Mouse (Mus musculus): ENCODE data around the gene Pola2. TPM values are rescaled to one million over a fixed set of nuclear protein-coding genes. Genes with fewer than 3 reads are reported as not detected.

The Pola2 gene
- polyA plus RNA-seq, 1 experiment = 40.8 TPM

- H3K27me3 ChIP-seq (ENCODE audit: control insufficient read depth, insufficient read depth, low read length) = no peaks in the 10 kb centered on the region
- no peak for TF ChIP-seq CTCF (IDR thresholded peaks at IDR 0.05; ENCODE audit: extremely low read depth, insufficient read length, insufficient replicate concordance, low read depth, low read length)
- no peak for TF ChIP-seq POLR2A (IDR thresholded peaks at IDR 0.05; ENCODE audit: low read depth, low read length)
- 94% methylated on average over 14 of the region's 14 CpGs for WGBS
- H3K36me3 ChIP-seq (ENCODE audit: control insufficient read depth, insufficient read depth, low read length) = peaks cover 84% of the 10 kb centered on the region
- H3K27ac ChIP-seq (ENCODE audit: insufficient read depth, low read depth, low read length) = no peak overlapping the region
- H3K4me1 ChIP-seq (ENCODE audit: control insufficient read depth, insufficient read depth, insufficient read length, low read length) = peaks cover 2% of the 10 kb centered on the region
- H3K4me3 ChIP-seq (ENCODE audit: low read depth, low read length) = no peak overlapping the region
These were observed 30.7 kb upstream of the Pola2 start for GRCm38 (mm10) chr19:5994711-5995110.

- Histone ChIP-seq H3K36me3 (ENCODE audit: control insufficient read depth, insufficient read depth, low read length) (peaks cover 72% of the 10 kb centered on the region), H3K4me1 (ENCODE audit: control insufficient read depth, insufficient read depth, insufficient read length, low read length) (peaks cover 6% of the 10 kb centered on the region), H3K27me3 (ENCODE audit: control insufficient read depth, insufficient read depth, low read length) (no peaks in the 10 kb centered on the region), H3K4me3 (ENCODE audit: low read depth, low read length) (no peak overlapping the region), H3K27ac (ENCODE audit: insufficient read depth, low read depth, low read length) (no peak overlapping the region)
- WGBS = 82% methylated on average over 7 of the region's 7 CpGs
- TF ChIP-seq CTCF (IDR thresholded peaks at IDR 0.05; ENCODE audit: extremely low read depth, insufficient read length, insufficient replicate concordance, low read depth, low read length) (no peak), POLR2A (IDR thresholded peaks at IDR 0.05; ENCODE audit: low read depth, low read length) (no peak)
These were observed 28.0 kb upstream of the Pola2 start for GRCm38 (mm10) chr19:5992012-5992411.

DNA sequence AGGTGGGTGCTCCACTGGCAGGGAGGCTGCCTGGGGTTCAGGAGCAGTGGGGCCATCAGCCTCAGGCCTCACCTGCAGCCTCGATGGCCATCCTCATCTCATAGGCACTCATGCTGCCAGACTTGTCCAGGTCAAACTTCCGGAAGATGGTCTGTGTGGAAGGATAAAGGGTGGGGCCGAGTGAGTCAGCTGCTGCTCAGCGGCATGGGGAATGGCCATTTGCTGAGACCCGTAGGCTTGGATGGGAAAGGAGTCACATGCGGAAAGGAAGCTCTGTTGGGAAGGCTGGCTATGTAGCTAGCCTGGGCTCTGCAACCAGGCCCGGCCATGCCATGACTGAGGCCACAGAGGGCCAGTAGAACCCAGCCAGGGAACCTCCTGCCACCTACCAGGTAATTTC, 27.5 kb upstream of the Pola2 start:
- no peaks in the 10 kb centered on the region for H3K27me3 ChIP-seq (ENCODE audit: control insufficient read depth, insufficient read depth, low read length)
- 43% methylated on average over 7 of the region's 7 CpGs for WGBS
- TF ChIP-seq CTCF (IDR thresholded peaks at IDR 0.05; ENCODE audit: extremely low read depth, insufficient read length, insufficient replicate concordance, low read depth, low read length) (no peak), POLR2A (IDR thresholded peaks at IDR 0.05; ENCODE audit: low read depth, low read length) (no peak)
- no peak overlapping the region for H3K4me3 ChIP-seq (ENCODE audit: low read depth, low read length)
- H3K4me1 ChIP-seq (ENCODE audit: control insufficient read depth, insufficient read depth, insufficient read length, low read length) = peaks cover 6% of the 10 kb centered on the region
- no peak overlapping the region for H3K27ac ChIP-seq (ENCODE audit: insufficient read depth, low read depth, low read length)
- peaks cover 66% of the 10 kb centered on the region for H3K36me3 ChIP-seq (ENCODE audit: control insufficient read depth, insufficient read depth, low read length)

- H3K4me3 ChIP-seq (ENCODE audit: low read depth, low read length) = no peak overlapping the region
- H3K36me3 ChIP-seq (ENCODE audit: control insufficient read depth, insufficient read depth, low read length) = peaks cover 62% of the 10 kb centered on the region
- 42% methylated on average over 1 of the region's 1 CpGs for WGBS
- no peak overlapping the region for H3K27ac ChIP-seq (ENCODE audit: insufficient read depth, low read depth, low read length)
- TF ChIP-seq CTCF (IDR thresholded peaks at IDR 0.05; ENCODE audit: extremely low read depth, insufficient read length, insufficient replicate concordance, low read depth, low read length) (no peak), POLR2A (IDR thresholded peaks at IDR 0.05; ENCODE audit: low read depth, low read length) (no peak)
- H3K27me3 ChIP-seq (ENCODE audit: control insufficient read depth, insufficient read depth, low read length) = no peaks in the 10 kb centered on the region
- peaks cover 6% of the 10 kb centered on the region for H3K4me1 ChIP-seq (ENCODE audit: control insufficient read depth, insufficient read depth, insufficient read length, low read length)
These were observed 26.9 kb upstream of the Pola2 start for GRCm38 (mm10) chr19:5990921-5991320.

DNA sequence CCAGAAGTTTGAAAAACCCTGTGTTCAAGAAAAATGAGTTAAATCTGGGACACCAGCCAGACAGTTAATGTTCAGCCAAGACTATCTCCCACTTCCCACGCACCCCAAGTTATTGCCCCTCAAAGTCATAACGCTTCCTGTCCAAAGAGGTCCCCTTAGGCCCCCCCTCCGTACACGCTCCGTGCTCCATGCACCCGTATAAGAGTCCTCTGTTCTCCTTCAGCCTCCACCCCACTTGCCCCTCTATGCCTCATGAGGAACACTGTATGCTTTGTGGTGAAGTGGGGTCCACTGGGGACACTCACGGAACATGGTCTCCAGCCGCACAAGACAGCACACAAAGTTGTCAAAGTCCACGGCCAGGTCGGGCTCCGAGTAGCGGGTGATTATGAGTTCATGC, 26.0 kb upstream of the Pola2 start:
- TF ChIP-seq CTCF (IDR thresholded peaks at IDR 0.05; ENCODE audit: extremely low read depth, insufficient read length, insufficient replicate concordance, low read depth, low read length) = no peak
- no peak for TF ChIP-seq POLR2A (IDR thresholded peaks at IDR 0.05; ENCODE audit: low read depth, low read length)
- no peak overlapping the region for H3K27ac ChIP-seq (ENCODE audit: insufficient read depth, low read depth, low read length)
- WGBS = 33% methylated on average over 12 of the region's 12 CpGs
- H3K4me1 ChIP-seq (ENCODE audit: control insufficient read depth, insufficient read depth, insufficient read length, low read length) = peaks cover 6% of the 10 kb centered on the region
- no peak overlapping the region for H3K4me3 ChIP-seq (ENCODE audit: low read depth, low read length)
- H3K27me3 ChIP-seq (ENCODE audit: control insufficient read depth, insufficient read depth, low read length) = no peaks in the 10 kb centered on the region
- peaks cover 56% of the 10 kb centered on the region for H3K36me3 ChIP-seq (ENCODE audit: control insufficient read depth, insufficient read depth, low read length)

DNA sequence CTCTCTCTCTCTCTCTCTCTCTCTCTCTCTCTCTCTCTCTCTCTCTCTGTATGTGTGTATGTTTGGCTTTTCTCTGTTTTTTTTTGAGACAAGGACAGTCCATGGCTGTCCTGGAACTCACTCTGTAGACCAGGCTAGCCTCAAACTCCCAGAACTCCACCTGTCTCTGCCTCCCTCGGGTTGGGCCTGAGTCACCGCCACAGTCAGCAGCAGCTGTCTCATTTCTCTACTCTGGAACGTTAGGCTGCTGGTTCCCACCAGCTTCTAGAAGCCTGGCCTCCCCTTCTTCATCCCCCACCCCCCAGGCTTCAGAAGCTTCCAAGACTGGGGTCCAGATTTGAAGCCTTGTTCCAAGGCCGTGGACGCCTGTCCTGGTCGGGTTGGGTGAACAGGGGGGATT, 25.6 kb upstream of the Pola2 start:
- peaks cover 6% of the 10 kb centered on the region for H3K4me1 ChIP-seq (ENCODE audit: control insufficient read depth, insufficient read depth, insufficient read length, low read length)
- peaks cover 51% of the 10 kb centered on the region for H3K36me3 ChIP-seq (ENCODE audit: control insufficient read depth, insufficient read depth, low read length)
- WGBS = 16% methylated on average over 6 of the region's 6 CpGs
- TF ChIP-seq CTCF (IDR thresholded peaks at IDR 0.05; ENCODE audit: extremely low read depth, insufficient read length, insufficient replicate concordance, low read depth, low read length) = no peak
- TF ChIP-seq POLR2A (IDR thresholded peaks at IDR 0.05; ENCODE audit: low read depth, low read length) = no peak
- no peak overlapping the region for H3K4me3 ChIP-seq (ENCODE audit: low read depth, low read length)
- H3K27ac ChIP-seq (ENCODE audit: insufficient read depth, low read depth, low read length) = no peak overlapping the region
- no peaks in the 10 kb centered on the region for H3K27me3 ChIP-seq (ENCODE audit: control insufficient read depth, insufficient read depth, low read length)

- no peaks in the 10 kb centered on the region for H3K27me3 ChIP-seq (ENCODE audit: control insufficient read depth, insufficient read depth, low read length)
- no peak for TF ChIP-seq POLR2A (IDR thresholded peaks at IDR 0.05; ENCODE audit: low read depth, low read length)
- TF ChIP-seq CTCF (IDR thresholded peaks at IDR 0.05; ENCODE audit: extremely low read depth, insufficient read length, insufficient replicate concordance, low read depth, low read length) = no peak
- no peak overlapping the region for H3K4me3 ChIP-seq (ENCODE audit: low read depth, low read length)
- peaks cover 45% of the 10 kb centered on the region for H3K36me3 ChIP-seq (ENCODE audit: control insufficient read depth, insufficient read depth, low read length)
- 5% methylated on average over 13 of the region's 13 CpGs for WGBS
- H3K27ac ChIP-seq (ENCODE audit: insufficient read depth, low read depth, low read length) = no peak overlapping the region; the same call in 1 of the 2 replicates
- H3K4me1 ChIP-seq (ENCODE audit: control insufficient read depth, insufficient read depth, insufficient read length, low read length) = peaks cover 6% of the 10 kb centered on the region
These were observed 24.9 kb upstream of the Pola2 start for GRCm38 (mm10) chr19:5988815-5989452.

All from small intestine, adult 2 months (tissue).